Mouse (Mus musculus): Measurements from ENCODE around the gene Sema4c. TPM values are rescaled to one million over a fixed set of nuclear protein-coding genes. Genes with fewer than 3 reads are reported as not detected.

Gene Sema4c
- polyA plus RNA-seq, 1 experiment: 30.7 TPM

- Histone ChIP-seq H3K36me3 (ENCODE audit: control insufficient read depth, insufficient read depth) (no peaks in the 10 kb centered on the region), H3K4me3 (no peak overlapping the region), H3K27me3 (ENCODE audit: control insufficient read depth, insufficient read depth, insufficient read length) (no peaks in the 10 kb centered on the region), H3K4me2 (ENCODE audit: low read depth) (peak overlapping the region; percentile 34), H3ac (ENCODE audit: control insufficient read depth, insufficient read length) (no peak overlapping the region), H3K79me2 (ENCODE audit: control insufficient read depth, insufficient read depth) (no peaks in the 10 kb centered on the region)
- TF ChIP-seq POLR2A (IDR thresholded peaks at IDR 0.05; ENCODE audit: insufficient read length, low read depth) (peak; percentile 29), TCF3 (IDR thresholded peaks at IDR 0.05; ENCODE audit: insufficient read length, low read depth) (no peak), CEBPB (IDR thresholded peaks at IDR 0.05; ENCODE audit: insufficient read depth, poor library complexity, severe bottlenecking) (no peak), POLR2AphosphoS2 (IDR thresholded peaks at IDR 0.05; ENCODE audit: insufficient read length, low read depth) (peak; percentile 12)
Measured at GRCm38 (mm10) chr1:36569694-36570276, 11.6 kb upstream of the Sema4c start.

- Histone ChIP-seq H3K4me2 (ENCODE audit: low read depth) (peak overlapping the region; percentile 22), H3K27me3 (ENCODE audit: control insufficient read depth, insufficient read depth, insufficient read length) (no peaks in the 10 kb centered on the region), H3K79me2 (ENCODE audit: control insufficient read depth, insufficient read depth) (no peaks in the 10 kb centered on the region), H3ac (ENCODE audit: control insufficient read depth, insufficient read length) (no peak overlapping the region), H3K36me3 (ENCODE audit: control insufficient read depth, insufficient read depth) (no peaks in the 10 kb centered on the region), H3K4me3 (no peak overlapping the region)
- TF ChIP-seq MYOD1 (IDR thresholded peaks at IDR 0.05; ENCODE audit: control insufficient read depth in 1 of 3, insufficient read length in 2 of 3, low read depth in 2 of 3) (peak in 1 of 3 experiments; percentile 5), E2F4 (IDR thresholded peaks at IDR 0.05; ENCODE audit: insufficient read depth) (no peak)
Measured at GRCm38 (mm10) chr1:36568776-36569175, 10.6 kb upstream of the Sema4c start.

- Histone ChIP-seq H3K36me3 (ENCODE audit: control insufficient read depth, insufficient read depth) (no peaks in the 10 kb centered on the region), H3K27me3 (ENCODE audit: control insufficient read depth, insufficient read depth, insufficient read length) (no peaks in the 10 kb centered on the region), H3K79me2 (ENCODE audit: control insufficient read depth, insufficient read depth) (no peaks in the 10 kb centered on the region), H3K4me3 (no peak overlapping the region), H3K4me2 (ENCODE audit: low read depth) (peak overlapping the region; percentile 22), H3ac (ENCODE audit: control insufficient read depth, insufficient read length) (no peak overlapping the region)
- TF ChIP-seq SRF (IDR thresholded peaks at IDR 0.05; ENCODE audit: control insufficient read depth, insufficient read length, low read depth) (no peak), REST (IDR thresholded peaks at IDR 0.05; ENCODE audit: insufficient read depth, insufficient read length) (no peak)
Measured at GRCm38 (mm10) chr1:36567818-36568603, 9.9 kb upstream of the Sema4c start.

- Histone ChIP-seq H3K4me2 (ENCODE audit: low read depth) (no peak overlapping the region), H3K27me3 (ENCODE audit: control insufficient read depth, insufficient read depth, insufficient read length) (no peaks in the 10 kb centered on the region), H3ac (ENCODE audit: control insufficient read depth, insufficient read length) (no peak overlapping the region), H3K4me3 (no peak overlapping the region), H3K36me3 (ENCODE audit: control insufficient read depth, insufficient read depth) (no peaks in the 10 kb centered on the region), H3K79me2 (ENCODE audit: control insufficient read depth, insufficient read depth) (no peaks in the 10 kb centered on the region)
- TF ChIP-seq SRF (IDR thresholded peaks at IDR 0.05; ENCODE audit: control insufficient read depth, insufficient read length, low read depth) (no peak), E2F4 (IDR thresholded peaks at IDR 0.05; ENCODE audit: insufficient read depth) (no peak)
Measured at GRCm38 (mm10) chr1:36566425-36566824, 8.3 kb upstream of the Sema4c start.

- Histone ChIP-seq H3K79me2 (ENCODE audit: control insufficient read depth, insufficient read depth) (no peaks in the 10 kb centered on the region), H3K4me2 (ENCODE audit: low read depth) (peak overlapping the region; percentile 98), H3K27me3 (ENCODE audit: control insufficient read depth, insufficient read depth, insufficient read length) (no peaks in the 10 kb centered on the region), H3K36me3 (ENCODE audit: control insufficient read depth, insufficient read depth) (no peaks in the 10 kb centered on the region), H3K4me3 (no peak overlapping the region), H3ac (ENCODE audit: control insufficient read depth, insufficient read length) (no peak overlapping the region)
- TF ChIP-seq MYOD1 (IDR thresholded peaks at IDR 0.05; ENCODE audit: control insufficient read depth in 1 of 3, insufficient read length in 2 of 3, low read depth in 2 of 3) (peak in 1 of 3 experiments; percentile 80), SRF (IDR thresholded peaks at IDR 0.05; ENCODE audit: control insufficient read depth, insufficient read length, low read depth) (no peak), POLR2A (IDR thresholded peaks at IDR 0.05; ENCODE audit: insufficient read length, low read depth) (no peak), POLR2AphosphoS2 (IDR thresholded peaks at IDR 0.05; ENCODE audit: insufficient read length, low read depth) (peak; percentile 17), TCF12 (IDR thresholded peaks at IDR 0.05; ENCODE audit: insufficient read depth, poor library complexity, severe bottlenecking) (peak; percentile 79), REST (IDR thresholded peaks at IDR 0.05; ENCODE audit: insufficient read depth, insufficient read length) (no peak), MYOG (IDR thresholded peaks at IDR 0.05; ENCODE audit: control insufficient read depth in 1 of 3, insufficient read depth in 1 of 3, insufficient read length in 2 of 3, low read depth in 2 of 3) (peak; percentile 37 to 76 (median 39)), TCF3 (IDR thresholded peaks at IDR 0.05; ENCODE audit: insufficient read length, low read depth) (peak; percentile 80), MAX (IDR thresholded peaks at IDR 0.05; ENCODE audit: low read depth) (no peak), CEBPB (IDR thresholded peaks at IDR 0.05; ENCODE audit: insufficient read depth, poor library complexity, severe bottlenecking) (no peak), USF1 (IDR thresholded peaks at IDR 0.05; ENCODE audit: low read depth) (no peak), E2F4 (IDR thresholded peaks at IDR 0.05; ENCODE audit: insufficient read depth) (no peak)
Measured at GRCm38 (mm10) chr1:36564101-36564500, 6.0 kb upstream of the Sema4c start.

Data from myocyte (in vitro differentiated cells).